Mouse (Mus musculus) lung, embryonic 14.5 days (tissue): Measurements from ENCODE around the gene Cnpy1. TPM values are rescaled to one million over a fixed set of nuclear protein-coding genes. Genes with fewer than 3 reads are reported as not detected.

Experiments
- ATAC-seq: fragments of 200-750 bp; cut with Nextera tagmentation; 2 replicates; pipeline ENCODE4 v1.8.0; 2017; ENCODE audit warnings: mild to moderate bottlenecking, moderate TSS enrichment, moderate library complexity; ENCODE audit not compliant: insufficient read depth
- DNase-seq: peaks from one replicate; pipeline ENCODE4 v3.0.0-alpha.2; 2015
- H3K27ac ChIP-seq: fragments of 300-500 bp; sonication (generic); 2 replicates; pipeline ENCODE4 v1.5.1; 2014; ENCODE audit warnings: low read depth, mild to moderate bottlenecking, moderate library complexity
- H3K27me3 ChIP-seq: fragments of 300-500 bp; sonication (generic); 2 replicates; pipeline ENCODE4 v1.6.1; 2014; ENCODE audit warnings: low read length, control low read depth; ENCODE audit not compliant: insufficient read depth
- H3K36me3 ChIP-seq: fragments of 300-500 bp; sonication (generic); 2 replicates; pipeline ENCODE4 v1.6.1; 2014; ENCODE audit warnings: control low read depth; ENCODE audit not compliant: insufficient read depth
- H3K4me1 ChIP-seq: fragments of 300-500 bp; sonication (generic); 2 replicates; pipeline ENCODE4 v1.6.1; 2014; ENCODE audit warnings: antibody characterized with exemption, control low read depth; ENCODE audit not compliant: insufficient read depth
- H3K4me2 ChIP-seq: fragments of 300-500 bp; sonication (generic); 2 replicates; pipeline ENCODE4 v1.6.1; 2014; ENCODE audit warnings: mild to moderate bottlenecking
- H3K4me3 ChIP-seq: fragments of 300-500 bp; sonication (generic); 2 replicates; pipeline ENCODE4 v1.5.1; 2014; ENCODE audit warnings: low read depth, low read length
- H3K9ac ChIP-seq: fragments of 300-500 bp; sonication (generic); 2 replicates; pipeline ENCODE4 v1.6.1; 2014
- H3K9me3 ChIP-seq: fragments of 300-500 bp; sonication (generic); 2 replicates; pipeline ENCODE4 v1.6.1; 2016; ENCODE audit warnings: low read depth, low read length, control low read depth
- CTCF ChIP-seq: IDR thresholded peaks from 2 replicates; pipeline ENCODE4 v1.5.1; 2016; ENCODE audit warnings: antibody characterized with exemption, low read depth
- WGBS: fragments of 180-500 bp; shearing (Covaris S2); extraction: QIAGEN DNeasy Blood & Tissue Kit; methylation state at CpG from one replicate; pipeline ENCODE4 v1.1.7; 2014; 5-methylcytosine and 5-hydroxymethylcytosine counted together
- polyA plus RNA-seq: library from polyadenylated mRNA; unstranded; fragments of >200 nt; fragmentation: Nextera tagmentation; extraction: Ambion mirVana; gene quantifications from 2 replicates; pipeline ENCODE4 v1.2.1, GENCODE M21; 2014

The Cnpy1 gene
- polyA plus RNA-seq, 1 experiment from 2014 or later, result 0.49 TPM

- ATAC-seq (no peak), DNase-seq (no peak)
- no peak for TF ChIP-seq CTCF
- Histone ChIP-seq H3K27me3 (0 out of 2 replicates have a peak, but pooled peaks cover 4% of the 10 kb centered on the region), H3K9ac (no peak overlapping the region), H3K4me1 (no peaks in the 10 kb centered on the region), H3K4me2 (no peak overlapping the region), H3K4me3 (no peak overlapping the region), H3K9me3 (no peaks in the 10 kb centered on the region), H3K27ac (no peak overlapping the region), H3K36me3 (no peaks in the 10 kb centered on the region)
- WGBS, result 57% methylated on average over 3 of the region's 3 CpGs
Observed at GRCm38 (mm10) chr5:28191201-28192098, 54.2 kb downstream of the Cnpy1 start.

- 30% methylated on average over 7 of the region's 7 CpGs for WGBS
- no peak for TF ChIP-seq CTCF
- no peak overlapping the region for H3K9ac ChIP-seq
- H3K9me3 ChIP-seq, result no peaks in the 10 kb centered on the region
- peaks cover 57% of the 10 kb centered on the region for H3K27me3 ChIP-seq
- no peak overlapping the region for H3K4me2 ChIP-seq
- H3K4me3 ChIP-seq, result no peak overlapping the region
- no peak for DNase-seq
- no peaks in the 10 kb centered on the region for H3K36me3 ChIP-seq
- no peak for ATAC-seq
- no peaks in the 10 kb centered on the region for H3K4me1 ChIP-seq
- H3K27ac ChIP-seq, result no peak overlapping the region
Observed at GRCm38 (mm10) chr5:28179237-28179790, 66.3 kb downstream of the Cnpy1 start.

DNA sequence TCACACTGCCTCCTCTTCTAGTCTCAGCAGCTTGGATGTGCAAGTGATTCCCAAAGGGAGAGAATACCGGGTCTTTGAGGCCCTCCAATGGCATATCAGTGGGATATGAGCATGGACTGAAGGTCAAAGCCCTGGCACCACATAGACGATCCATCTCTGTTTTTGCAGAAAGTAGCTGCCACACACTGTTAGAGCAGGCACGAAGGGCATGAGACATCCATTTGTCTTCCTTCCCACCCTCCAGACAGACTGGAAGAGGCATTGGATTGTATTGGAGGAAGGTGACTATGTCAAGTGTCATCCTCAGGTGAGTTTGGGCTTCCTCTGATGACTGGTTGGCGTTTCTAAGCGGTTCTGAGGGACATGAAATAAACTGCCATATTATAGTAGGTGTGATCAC, 67.3 kb downstream of the Cnpy1 start:
- no peak overlapping the region for H3K4me2 ChIP-seq
- ATAC-seq (no peak), DNase-seq (no peak)
- H3K27me3 ChIP-seq, result peaks cover 67% of the 10 kb centered on the region
- no peaks in the 10 kb centered on the region for H3K36me3 ChIP-seq
- H3K4me3 ChIP-seq, result no peak overlapping the region
- no peak for TF ChIP-seq CTCF
- WGBS, result 17% methylated on average over 5 of the region's 5 CpGs
- H3K9me3 ChIP-seq, result no peaks in the 10 kb centered on the region
- H3K4me1 ChIP-seq, result no peaks in the 10 kb centered on the region
- H3K9ac ChIP-seq, result no peak overlapping the region
- H3K27ac ChIP-seq, result no peak overlapping the region

- Histone ChIP-seq H3K36me3 (no peaks in the 10 kb centered on the region), H3K9me3 (no peaks in the 10 kb centered on the region), H3K27me3 (peaks cover 81% of the 10 kb centered on the region), H3K4me2 (no peak overlapping the region), H3K4me1 (no peaks in the 10 kb centered on the region), H3K9ac (no peak overlapping the region), H3K4me3 (no peak overlapping the region), H3K27ac (no peak overlapping the region)
- ATAC-seq (no peak), DNase-seq (no peak)
- TF ChIP-seq CTCF, result no peak
- WGBS, result 6% methylated on average over 2 of the region's 2 CpGs
Observed at GRCm38 (mm10) chr5:28176585-28176984, 69.0 kb downstream of the Cnpy1 start.

- H3K9me3 ChIP-seq, result no peaks in the 10 kb centered on the region
- TF ChIP-seq CTCF, result no peak
Observed at GRCm38 (mm10) chr5:28176023-28176422, 69.6 kb downstream of the Cnpy1 start.

GRCm38 (mm10) chr5:28175570-28175919, 70.1 kb downstream of the Cnpy1 start:
- no peak overlapping the region for H3K4me3 ChIP-seq
- no peak overlapping the region for H3K4me2 ChIP-seq
- no peaks in the 10 kb centered on the region for H3K9me3 ChIP-seq
- no peak overlapping the region for H3K27ac ChIP-seq
- no peak for ATAC-seq
- no peaks in the 10 kb centered on the region for H3K36me3 ChIP-seq
- peaks cover 89% of the 10 kb centered on the region for H3K27me3 ChIP-seq
- WGBS, result 2% methylated on average over 10 of the region's 10 CpGs
- H3K4me1 ChIP-seq, result no peaks in the 10 kb centered on the region
- no peak for TF ChIP-seq CTCF
- H3K9ac ChIP-seq, result no peak overlapping the region
- DNase-seq, result no peak

More at GRCm38 (mm10) chr5:28176023-28176422, 69.6 kb downstream of the Cnpy1 start:
- 5% methylated on average over 4 of the region's 4 CpGs for WGBS
- H3K27ac ChIP-seq, result no peak overlapping the region
- no peak overlapping the region for H3K9ac ChIP-seq
- no peaks in the 10 kb centered on the region for H3K36me3 ChIP-seq
- ATAC-seq, result no peak
- no peaks in the 10 kb centered on the region for H3K4me1 ChIP-seq
- DNase-seq, result no peak
- no peak overlapping the region for H3K4me2 ChIP-seq
- H3K4me3 ChIP-seq, result no peak overlapping the region
- peaks cover 85% of the 10 kb centered on the region for H3K27me3 ChIP-seq

GRCm38 (mm10) chr5:28174876-28175569, 70.6 kb downstream of the Cnpy1 start:
- peaks cover 88% of the 10 kb centered on the region for H3K27me3 ChIP-seq
- no peaks in the 10 kb centered on the region for H3K9me3 ChIP-seq
- 1% methylated on average over 24 of the region's 24 CpGs for WGBS
- no peak overlapping the region for H3K4me2 ChIP-seq
- DNase-seq (no peak), ATAC-seq (no peak)
- no peaks in the 10 kb centered on the region for H3K4me1 ChIP-seq
- no peak overlapping the region for H3K27ac ChIP-seq
- no peak overlapping the region for H3K4me3 ChIP-seq
- no peak for TF ChIP-seq CTCF
- H3K9ac ChIP-seq, result no peak overlapping the region
- no peaks in the 10 kb centered on the region for H3K36me3 ChIP-seq
